Mouse (Mus musculus) limb, embryonic 11.5 days (tissue): Measurements from ENCODE around the gene Ola1. TPM values are rescaled to one million over a fixed set of nuclear protein-coding genes. Genes with fewer than 3 reads are reported as not detected.
A peak's percentile ranks its signal among the peaks of the same experiment; 100 is the strongest.

Experiments
- ATAC-seq: fragments of 200-750 bp; cut with Nextera tagmentation; 2 replicates; pipeline ENCODE4 v1.8.0; 2017; ENCODE audit warnings: low read depth; ENCODE audit not compliant: insufficient number of reproducible peaks, low FRiP score, low TSS enrichment
- DNase-seq: peaks from one replicate; pipeline ENCODE4 v3.0.0-alpha.2; 2015; ENCODE audit warnings: low spot score
- H3K27ac ChIP-seq: fragments of 300-500 bp; sonication (generic); replicated peaks from 2 replicates; pipeline ENCODE4 v1.5.1; 2014; ENCODE audit warnings: low read depth, mild to moderate bottlenecking, low read length
- H3K27me3 ChIP-seq: fragments of 300-500 bp; sonication (generic); 2 replicates; pipeline ENCODE4 v1.6.1; 2014; ENCODE audit warnings: mild to moderate bottlenecking, low read length, mixed read lengths; ENCODE audit not compliant: control insufficient read depth, insufficient read depth
- H3K36me3 ChIP-seq: fragments of 300-500 bp; sonication (generic); 2 replicates; pipeline ENCODE4 v1.6.1; 2014; ENCODE audit warnings: mild to moderate bottlenecking, low read length, moderate library complexity, mixed read lengths; ENCODE audit not compliant: control insufficient read depth, insufficient read depth
- H3K4me1 ChIP-seq: fragments of 300-500 bp; sonication (generic); 2 replicates; pipeline ENCODE4 v1.6.1; 2014; ENCODE audit warnings: low read length, mixed read lengths; ENCODE audit not compliant: control insufficient read depth, insufficient read depth
- H3K4me2 ChIP-seq: fragments of 300-500 bp; sonication (generic); 2 replicates; pipeline ENCODE4 v1.6.1; 2014; ENCODE audit warnings: low read depth, mild to moderate bottlenecking, moderate library complexity; ENCODE audit not compliant: severe bottlenecking
- H3K4me3 ChIP-seq: fragments of 300-500 bp; sonication (generic); 2 replicates; pipeline ENCODE4 v1.5.1; 2014; ENCODE audit warnings: low read depth, low read length
- H3K9ac ChIP-seq: fragments of 300-500 bp; sonication (generic); 2 replicates; pipeline ENCODE4 v1.6.1; 2014; ENCODE audit warnings: mild to moderate bottlenecking, low read length
- H3K9me3 ChIP-seq: fragments of 300-500 bp; sonication (generic); 2 replicates; pipeline ENCODE4 v1.6.1; 2016; ENCODE audit warnings: low read length; ENCODE audit not compliant: control insufficient read depth
- WGBS: fragments of 180-500 bp; shearing (Covaris S2); extraction: QIAGEN DNeasy Blood & Tissue Kit; methylation state at CpG from one replicate; pipeline ENCODE4 v1.1.7; 2014; 5-methylcytosine and 5-hydroxymethylcytosine counted together
- polyA plus RNA-seq: library from polyadenylated mRNA; unstranded; fragments of >200 nt; fragmentation: Nextera tagmentation; extraction: Ambion mirVana; gene quantifications from 2 replicates; pipeline ENCODE4 v1.2.1, GENCODE M21; 2014

The Ola1 gene
- polyA plus RNA-seq = 117 and 119 TPM in 2 replicates

- Histone ChIP-seq H3K4me1 (no peaks in the 10 kb centered on the region), H3K36me3 (no peaks in the 10 kb centered on the region), H3K4me3 (no peak within 1 kb of the TSS), H3K9me3 (no peaks in the 10 kb centered on the region; the same call in 1 of the 2 replicates), H3K27me3 (no peaks in the 10 kb centered on the region), H3K4me2 (no peak within 1 kb of the TSS), H3K27ac (no peak within 1 kb of the TSS), H3K9ac (no peak within 1 kb of the TSS)
- DNase-seq (no peak), ATAC-seq (no peak)
- 84% methylated on average over 5 of the region's 5 CpGs for WGBS
These were observed at the start of gene Ola1 for GRCm38 (mm10) chr2:73218913-73219312. Gene Ola1 (minus strand): TSS chr2:73218924.

- H3K4me2 ChIP-seq = no peak overlapping the region
- WGBS = under 1% methylated on average over 12 of the region's 12 CpGs
- H3K27ac ChIP-seq = no peak overlapping the region
- no peaks in the 10 kb centered on the region for H3K9me3 ChIP-seq
- H3K4me1 ChIP-seq = peaks cover 23% of the 10 kb centered on the region
- peak; percentile 56 for DNase-seq
- peaks cover 79% of the 10 kb centered on the region for H3K27me3 ChIP-seq
- H3K4me3 ChIP-seq = no peak overlapping the region
- H3K9ac ChIP-seq = no peak overlapping the region
- no peak for ATAC-seq
- no peaks in the 10 kb centered on the region for H3K36me3 ChIP-seq
These were observed 49.6 kb upstream of the Ola1 start for GRCm38 (mm10) chr2:73268281-73268680.

GRCm38 (mm10) chr2:73267818-73268217 is 49.1 kb upstream of the Ola1 start:
- Histone ChIP-seq H3K27ac (no peak overlapping the region), H3K36me3 (no peaks in the 10 kb centered on the region), H3K4me2 (no peak overlapping the region), H3K27me3 (peaks cover 74% of the 10 kb centered on the region), H3K4me1 (peaks cover 20% of the 10 kb centered on the region), H3K9ac (no peak overlapping the region), H3K4me3 (no peak overlapping the region), H3K9me3 (no peaks in the 10 kb centered on the region)
- 2% methylated on average over 4 of the region's 4 CpGs for WGBS
- no peak for DNase-seq
- no peak for ATAC-seq

GRCm38 (mm10) chr2:73267231-73267630 is 48.5 kb upstream of the Ola1 start:
- no peak overlapping the region for H3K4me2 ChIP-seq
- no peaks in the 10 kb centered on the region for H3K9me3 ChIP-seq
- no peaks in the 10 kb centered on the region for H3K36me3 ChIP-seq
- ATAC-seq (no peak), DNase-seq (no peak)
- WGBS = 21% methylated on average over 3 of the region's 3 CpGs
- no peak overlapping the region for H3K27ac ChIP-seq
- no peak overlapping the region for H3K9ac ChIP-seq
- H3K4me3 ChIP-seq = no peak overlapping the region
- peaks cover 20% of the 10 kb centered on the region for H3K4me1 ChIP-seq
- peaks cover 76% of the 10 kb centered on the region for H3K27me3 ChIP-seq

- Histone ChIP-seq H3K27ac (no peak overlapping the region), H3K36me3 (no peaks in the 10 kb centered on the region), H3K27me3 (peaks cover 73% of the 10 kb centered on the region), H3K9me3 (no peaks in the 10 kb centered on the region), H3K4me2 (no peak overlapping the region), H3K9ac (no peak overlapping the region), H3K4me3 (no peak overlapping the region), H3K4me1 (peaks cover 17% of the 10 kb centered on the region)
- ATAC-seq (no peak), DNase-seq (no peak)
- WGBS = 57% methylated on average over 1 of the region's 1 CpGs
These were observed 47.9 kb upstream of the Ola1 start for GRCm38 (mm10) chr2:73266623-73267022.

GRCm38 (mm10) chr2:73266011-73266410 is 47.3 kb upstream of the Ola1 start:
- WGBS = 5% methylated on average over 5 of the region's 5 CpGs
- H3K4me1 ChIP-seq = peaks cover 14% of the 10 kb centered on the region
- H3K9me3 ChIP-seq = no peaks in the 10 kb centered on the region
- DNase-seq (no peak), ATAC-seq (no peak)
- no peak overlapping the region for H3K9ac ChIP-seq
- H3K4me3 ChIP-seq = no peak overlapping the region
- H3K36me3 ChIP-seq = no peaks in the 10 kb centered on the region
- peaks cover 67% of the 10 kb centered on the region for H3K27me3 ChIP-seq
- no peak overlapping the region for H3K27ac ChIP-seq
- H3K4me2 ChIP-seq = no peak overlapping the region

- peaks cover 12% of the 10 kb centered on the region for H3K4me1 ChIP-seq
- H3K27me3 ChIP-seq = peaks cover 54% of the 10 kb centered on the region
- WGBS = 1% methylated on average over 11 of the region's 11 CpGs
- no peak overlapping the region for H3K9ac ChIP-seq
- no peak overlapping the region for H3K27ac ChIP-seq
- ATAC-seq = no peak
- H3K9me3 ChIP-seq = no peaks in the 10 kb centered on the region
- peak overlapping the region; percentile 87 for H3K4me2 ChIP-seq
- H3K4me3 ChIP-seq = peak overlapping the region; percentile 39; the same call in 1 of the 2 replicates
- peak; percentile 36 for DNase-seq
- no peaks in the 10 kb centered on the region for H3K36me3 ChIP-seq
These were observed 46.0 kb upstream of the Ola1 start for GRCm38 (mm10) chr2:73264611-73265195.

- Histone ChIP-seq H3K4me3 (peak overlapping the region; percentile 39), H3K9ac (peak overlapping the region; percentile 30; the same call in 1 of the 2 replicates), H3K36me3 (no peaks in the 10 kb centered on the region), H3K4me1 (peaks cover 10% of the 10 kb centered on the region), H3K9me3 (no peaks in the 10 kb centered on the region), H3K27me3 (peaks cover 49% of the 10 kb centered on the region), H3K4me2 (peak overlapping the region; percentile 87), H3K27ac (no peak overlapping the region)
- WGBS = 1% methylated on average over 38 of the region's 38 CpGs
- ATAC-seq (no peak), DNase-seq (peak; percentile 72)
These were observed 45.3 kb upstream of the Ola1 start for GRCm38 (mm10) chr2:73263794-73264610.
